Mouse (Mus musculus) G1E (cell line): ENCODE measurements around the gene Deup1.

Source experiments
- CTCF ChIP-seq: IDR thresholded peaks from 2 replicates; pipeline ENCODE4 v1.5.1; 2012; ENCODE audit warnings: low read depth, low read length, inconsistent platforms, mixed read lengths
- GATA2 ChIP-seq: IDR thresholded peaks from 2 replicates; pipeline ENCODE4 v1.6.1; 2012; ENCODE audit warnings: low read depth, low read length, inconsistent platforms, borderline replicate concordance

DNA sequence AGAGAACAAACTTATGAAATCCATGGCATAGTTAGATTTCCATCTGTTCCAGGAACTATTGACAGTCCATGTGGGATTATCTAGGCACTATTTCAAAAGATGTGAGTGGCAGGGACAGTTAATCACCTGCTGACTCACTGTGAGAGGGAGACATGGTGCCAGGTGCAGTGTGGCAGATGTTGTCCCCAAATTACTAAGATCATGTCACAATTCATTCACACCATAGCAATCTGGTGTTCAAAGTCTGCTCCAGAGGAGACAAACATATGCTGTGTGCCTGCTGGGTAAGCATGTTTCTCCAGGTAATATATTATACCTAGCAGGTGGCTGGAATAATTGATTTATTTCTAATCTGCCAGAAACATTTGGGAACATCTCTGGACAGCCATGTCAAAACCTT lies 25.3 kb upstream of the Deup1 start:
- TF ChIP-seq GATA2 (no peak), CTCF (no peak)
